Mouse (Mus musculus) limb, embryonic 15.5 days (tissue): ENCODE data around the gene Cntn5. TPM values are rescaled to one million over a fixed set of nuclear protein-coding genes. Genes with fewer than 3 reads are reported as not detected.

ENCODE experiments used
- ATAC-seq: fragments of 200-750 bp; cut with Nextera tagmentation; 2 replicates; pipeline ENCODE4 v1.8.0; 2017; ENCODE audit warnings: low read depth, moderate TSS enrichment; ENCODE audit not compliant: insufficient number of reproducible peaks, low FRiP score, low TSS enrichment
- H3K27ac ChIP-seq: fragments of 300-500 bp; sonication (generic); 2 replicates; pipeline ENCODE4 v1.5.1; 2015; ENCODE audit warnings: moderate library complexity, mild to moderate bottlenecking, inconsistent platforms
- H3K27me3 ChIP-seq: fragments of 300-500 bp; sonication (generic); 2 replicates; pipeline ENCODE4 v1.6.1; 2015; ENCODE audit warnings: inconsistent platforms
- H3K36me3 ChIP-seq: fragments of 300-500 bp; sonication (generic); 2 replicates; pipeline ENCODE4 v1.6.1; 2015; ENCODE audit warnings: inconsistent platforms
- H3K4me1 ChIP-seq: fragments of 300-500 bp; sonication (generic); 2 replicates; pipeline ENCODE4 v1.6.1; 2015; ENCODE audit warnings: inconsistent platforms
- H3K4me2 ChIP-seq: fragments of 300-500 bp; sonication (generic); 2 replicates; pipeline ENCODE4 v1.6.1; 2015; ENCODE audit warnings: mild to moderate bottlenecking, inconsistent platforms
- H3K4me3 ChIP-seq: fragments of 300-500 bp; sonication (generic); 2 replicates; pipeline ENCODE4 v1.5.1; 2015; ENCODE audit warnings: mild to moderate bottlenecking, inconsistent platforms
- H3K9ac ChIP-seq: fragments of 300-500 bp; sonication (generic); 2 replicates; pipeline ENCODE4 v1.6.1; 2015; ENCODE audit warnings: inconsistent platforms
- H3K9me3 ChIP-seq: fragments of 300-500 bp; sonication (generic); 2 replicates; pipeline ENCODE4 v1.6.1; 2016; ENCODE audit warnings: inconsistent platforms
- WGBS: fragments of 180-500 bp; shearing (Covaris S2); methylation state at CpG from one replicate; pipeline ENCODE4 v1.1.7; 2015; 5-methylcytosine and 5-hydroxymethylcytosine counted together
- polyA plus RNA-seq: library from polyadenylated mRNA; unstranded; fragments of >200 nt; fragmentation: Nextera tagmentation; extraction: Ambion mirVana; gene quantifications from 2 replicates; pipeline ENCODE4 v1.2.1, GENCODE M21; 2015

Cntn5 gene
- polyA plus RNA-seq, 1 experiment from 2014 or later, result 1.4 TPM

- H3K27me3 ChIP-seq, result no peaks in the 10 kb centered on the region
Measured at GRCm38 (mm10) chr9:10522604-10523003, 382.0 kb downstream of the Cntn5 start.

GRCm38 (mm10) chr9:10521054-10521453 is 383.5 kb downstream of the Cntn5 start:
- Histone ChIP-seq H3K4me3 (no peak overlapping the region), H3K36me3 (no peaks in the 10 kb centered on the region), H3K4me1 (no peaks in the 10 kb centered on the region), H3K4me2 (no peak overlapping the region), H3K27me3 (no peaks in the 10 kb centered on the region), H3K27ac (no peak overlapping the region), H3K9me3 (no peaks in the 10 kb centered on the region), H3K9ac (no peak overlapping the region)
- ATAC-seq, result no peak; the same call in 1 of the 2 replicates
- WGBS, result 22% methylated on average over 1 of the region's 1 CpGs

More at GRCm38 (mm10) chr9:10522604-10523003, 382.0 kb downstream of the Cntn5 start:
- H3K9me3 ChIP-seq, result no peaks in the 10 kb centered on the region
- H3K4me1 ChIP-seq, result no peaks in the 10 kb centered on the region
- WGBS, result 85% methylated on average over 4 of the region's 4 CpGs
- H3K9ac ChIP-seq, result no peak overlapping the region
- H3K4me3 ChIP-seq, result no peak overlapping the region
- H3K4me2 ChIP-seq, result no peak overlapping the region
- no peaks in the 10 kb centered on the region for H3K36me3 ChIP-seq
- ATAC-seq, result no peak
- H3K27ac ChIP-seq, result no peak overlapping the region

DNA sequence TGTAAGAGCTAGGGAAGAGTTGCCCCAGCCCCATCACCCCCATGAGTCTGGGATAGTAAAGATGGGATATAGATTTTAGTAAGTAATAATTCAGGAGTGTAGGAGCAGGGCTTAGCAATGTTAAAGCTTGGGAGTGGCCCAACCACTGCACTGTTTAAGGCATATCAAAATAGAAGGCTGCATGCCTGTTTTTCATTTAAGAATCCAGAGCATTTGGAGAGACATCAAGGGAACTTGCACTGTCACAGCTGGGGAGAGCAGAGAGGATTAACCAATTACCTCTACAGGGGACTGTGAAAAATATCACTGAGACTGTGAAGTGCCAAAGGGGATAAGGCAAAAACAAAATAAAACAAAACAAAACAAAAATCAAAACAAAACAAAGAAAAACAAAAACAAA is 412.3 kb downstream of the Cntn5 start:
- Histone ChIP-seq H3K9ac (no peak overlapping the region), H3K9me3 (no peaks in the 10 kb centered on the region), H3K4me1 (no peaks in the 10 kb centered on the region), H3K27ac (no peak overlapping the region), H3K36me3 (no peaks in the 10 kb centered on the region), H3K4me2 (no peak overlapping the region), H3K27me3 (no peaks in the 10 kb centered on the region), H3K4me3 (no peak overlapping the region)
- ATAC-seq, result no peak

- 41% methylated on average over 4 of the region's 4 CpGs for WGBS
- Histone ChIP-seq H3K4me1 (no peaks in the 10 kb centered on the region), H3K36me3 (no peaks in the 10 kb centered on the region), H3K4me3 (no peak overlapping the region), H3K4me2 (no peak overlapping the region), H3K27me3 (no peaks in the 10 kb centered on the region), H3K9me3 (no peaks in the 10 kb centered on the region), H3K27ac (no peak overlapping the region), H3K9ac (no peak overlapping the region)
- ATAC-seq, result no peak
Measured at GRCm38 (mm10) chr9:10471484-10472125, 433.0 kb downstream of the Cntn5 start.

DNA sequence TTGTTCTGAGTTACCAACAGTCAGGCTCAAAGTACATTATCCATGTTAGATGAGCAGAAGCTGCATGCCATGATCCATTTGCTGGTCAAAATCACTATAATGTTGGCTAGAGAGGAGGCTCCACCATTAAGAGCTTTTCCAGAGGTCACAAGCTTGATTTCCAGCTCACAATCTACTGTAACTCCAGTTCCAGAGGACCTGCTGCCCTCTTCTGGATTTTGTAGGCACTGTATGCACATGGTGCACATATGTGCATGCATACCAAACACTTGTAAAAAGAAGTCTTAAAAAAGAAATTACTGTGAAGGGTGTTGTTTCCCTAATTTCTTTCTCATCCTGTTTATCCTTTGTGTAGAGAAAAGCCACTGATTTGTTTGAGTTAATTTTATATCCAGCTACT is 439.8 kb downstream of the Cntn5 start:
- H3K27ac ChIP-seq, result no peak overlapping the region
- H3K36me3 ChIP-seq, result no peaks in the 10 kb centered on the region
- no peaks in the 10 kb centered on the region for H3K27me3 ChIP-seq
- no peak for ATAC-seq
- H3K9ac ChIP-seq, result no peak overlapping the region
- no peaks in the 10 kb centered on the region for H3K4me1 ChIP-seq
- H3K4me3 ChIP-seq, result no peak overlapping the region
- no peaks in the 10 kb centered on the region for H3K9me3 ChIP-seq
- H3K4me2 ChIP-seq, result no peak overlapping the region

- Histone ChIP-seq H3K27ac (no peak overlapping the region), H3K4me1 (no peaks in the 10 kb centered on the region), H3K9me3 (no peaks in the 10 kb centered on the region), H3K9ac (no peak overlapping the region), H3K4me2 (no peak overlapping the region), H3K36me3 (no peaks in the 10 kb centered on the region), H3K4me3 (no peak overlapping the region), H3K27me3 (no peaks in the 10 kb centered on the region)
- no peak for ATAC-seq
- WGBS, result 60% methylated on average over 3 of the region's 3 CpGs
Measured at GRCm38 (mm10) chr9:10457900-10458299, 446.7 kb downstream of the Cntn5 start.

GRCm38 (mm10) chr9:10448987-10449563 is 455.5 kb downstream of the Cntn5 start:
- H3K4me3 ChIP-seq, result no peak overlapping the region
- no peak overlapping the region for H3K4me2 ChIP-seq
- no peaks in the 10 kb centered on the region for H3K36me3 ChIP-seq
- H3K27me3 ChIP-seq, result no peaks in the 10 kb centered on the region
- no peak for ATAC-seq
- no peak overlapping the region for H3K27ac ChIP-seq
- no peaks in the 10 kb centered on the region for H3K9me3 ChIP-seq
- no peak overlapping the region for H3K9ac ChIP-seq
- no peaks in the 10 kb centered on the region for H3K4me1 ChIP-seq
- WGBS, result 71% methylated on average over 3 of the region's 3 CpGs

DNA sequence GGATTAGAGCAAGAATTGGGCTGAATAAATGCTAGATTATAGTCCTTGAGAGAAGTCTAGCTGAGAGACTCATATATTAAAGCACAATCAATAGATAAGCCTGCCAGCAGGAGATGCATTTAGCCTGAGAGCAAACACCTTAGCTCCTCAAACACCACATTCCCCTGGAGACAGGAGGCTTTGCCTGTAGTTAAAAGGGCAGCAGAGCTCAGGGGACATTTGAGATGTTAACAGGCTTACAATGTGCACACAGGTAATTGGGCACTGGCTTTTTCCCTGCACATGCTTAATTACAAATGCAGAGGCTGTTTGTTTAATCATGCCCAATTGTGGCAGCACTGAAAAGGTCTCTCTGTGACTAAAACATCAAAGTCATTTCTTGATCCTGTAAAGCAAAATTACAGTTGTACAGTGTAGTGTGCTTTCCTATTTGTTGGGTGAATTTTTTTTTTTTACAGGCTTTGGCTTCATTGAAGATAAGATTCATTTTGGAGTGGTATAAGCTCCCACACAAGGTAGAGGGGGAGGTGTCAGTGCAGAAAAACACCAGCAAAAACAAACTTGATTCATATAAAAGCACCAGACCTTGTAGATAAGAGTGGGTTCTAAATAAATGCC is 457.2 kb downstream of the Cntn5 start:
- H3K27ac ChIP-seq, result no peak overlapping the region
- ATAC-seq, result no peak

DNA sequence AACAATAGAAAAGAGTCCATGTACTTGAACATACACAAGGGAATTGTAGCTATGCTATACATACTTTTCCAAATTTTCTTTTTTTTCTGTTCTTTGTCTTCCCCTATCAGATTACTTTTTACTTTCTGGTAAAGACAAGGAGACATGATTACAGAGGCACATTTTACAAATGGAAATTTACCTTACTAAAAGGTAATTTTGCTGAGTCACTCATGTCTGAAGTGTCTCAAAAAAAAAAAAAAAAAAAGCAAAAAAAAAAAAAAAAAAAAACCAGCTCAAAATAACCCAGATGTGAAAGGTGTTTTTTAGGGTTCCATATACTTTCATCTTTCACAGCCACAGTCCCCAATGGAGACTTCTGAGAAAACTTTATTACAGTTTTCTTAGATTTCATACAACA is 492.5 kb downstream of the Cntn5 start:
- H3K27me3 ChIP-seq, result no peaks in the 10 kb centered on the region
- H3K36me3 ChIP-seq, result no peaks in the 10 kb centered on the region
- H3K27ac ChIP-seq, result no peak overlapping the region
- H3K9ac ChIP-seq, result no peak overlapping the region
- no peaks in the 10 kb centered on the region for H3K4me1 ChIP-seq
- H3K4me3 ChIP-seq, result no peak overlapping the region
- no peak for ATAC-seq
- no peaks in the 10 kb centered on the region for H3K9me3 ChIP-seq
- H3K4me2 ChIP-seq, result no peak overlapping the region

More for the DNA sequence above, 457.2 kb downstream of the Cntn5 start:
- H3K9me3 ChIP-seq, result no peaks in the 10 kb centered on the region
- no peaks in the 10 kb centered on the region for H3K4me1 ChIP-seq
- no peak overlapping the region for H3K4me2 ChIP-seq
- H3K27me3 ChIP-seq, result no peaks in the 10 kb centered on the region
- H3K4me3 ChIP-seq, result no peak overlapping the region
- H3K36me3 ChIP-seq, result no peaks in the 10 kb centered on the region
- H3K9ac ChIP-seq, result no peak overlapping the region

GRCm38 (mm10) chr9:10400099-10400498 is 504.5 kb downstream of the Cntn5 start:
- H3K27me3 ChIP-seq, result no peaks in the 10 kb centered on the region
- H3K36me3 ChIP-seq, result no peaks in the 10 kb centered on the region
- no peak overlapping the region for H3K4me3 ChIP-seq
- no peaks in the 10 kb centered on the region for H3K4me1 ChIP-seq
- no peaks in the 10 kb centered on the region for H3K9me3 ChIP-seq
- ATAC-seq, result no peak
- H3K27ac ChIP-seq, result no peak overlapping the region
- WGBS, result 34% methylated on average over 7 of the region's 7 CpGs
- H3K4me2 ChIP-seq, result no peak overlapping the region
- H3K9ac ChIP-seq, result no peak overlapping the region

GRCm38 (mm10) chr9:10389863-10390262 is 514.7 kb downstream of the Cntn5 start:
- ATAC-seq, result no peak
- no peak overlapping the region for H3K27ac ChIP-seq
- WGBS, result 87% methylated on average over 2 of the region's 2 CpGs

DNA sequence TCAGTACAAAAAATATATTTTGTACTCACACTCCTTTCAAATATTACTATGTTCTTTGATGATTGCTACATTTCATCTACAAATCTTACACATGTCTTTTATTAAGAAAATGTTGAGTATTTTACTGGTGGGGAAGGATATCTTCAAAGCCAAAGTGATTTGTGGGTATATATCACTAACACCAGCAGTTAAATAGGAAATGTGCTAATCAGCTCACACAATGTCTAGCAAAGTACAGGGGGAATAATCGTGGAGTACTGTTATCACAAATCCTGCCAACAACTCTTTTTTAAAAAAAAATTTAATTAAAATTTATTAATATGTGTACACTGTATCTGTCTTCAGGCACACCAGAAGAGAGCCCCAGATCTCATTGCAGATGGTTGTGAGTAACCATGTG is 520.1 kb downstream of the Cntn5 start:
- no peak overlapping the region for H3K27ac ChIP-seq
- no peaks in the 10 kb centered on the region for H3K27me3 ChIP-seq
- no peaks in the 10 kb centered on the region for H3K9me3 ChIP-seq
- H3K36me3 ChIP-seq, result no peaks in the 10 kb centered on the region
- no peak overlapping the region for H3K4me3 ChIP-seq
- H3K4me2 ChIP-seq, result no peak overlapping the region
- H3K4me1 ChIP-seq, result no peaks in the 10 kb centered on the region
- 48% methylated on average over 1 of the region's 1 CpGs for WGBS
- no peak overlapping the region for H3K9ac ChIP-seq
- ATAC-seq, result no peak

More at GRCm38 (mm10) chr9:10389863-10390262, 514.7 kb downstream of the Cntn5 start:
- H3K4me3 ChIP-seq, result no peak overlapping the region
- H3K9me3 ChIP-seq, result no peaks in the 10 kb centered on the region
- H3K4me2 ChIP-seq, result no peak overlapping the region
- H3K36me3 ChIP-seq, result no peaks in the 10 kb centered on the region
- H3K9ac ChIP-seq, result no peak overlapping the region
- no peaks in the 10 kb centered on the region for H3K4me1 ChIP-seq
- H3K27me3 ChIP-seq, result no peaks in the 10 kb centered on the region
